Mouse (Mus musculus) erythroblast, embryonic 14.5 days (primary cell): ENCODE results near the gene Ppif. TPM values are rescaled to one million over a fixed set of nuclear protein-coding genes. Genes with fewer than 3 reads are reported as not detected.
A peak's percentile ranks its signal among the peaks of the same experiment; 100 is the strongest.

ENCODE experiments used
- H3K27me3 ChIP-seq: 2 replicates; pipeline ENCODE4 v1.6.1; 2012; ENCODE audit warnings: inconsistent platforms; ENCODE audit not compliant: control insufficient read depth
- H3K36me3 ChIP-seq: 2 replicates; pipeline ENCODE4 v1.6.1; 2012; ENCODE audit warnings: mild to moderate bottlenecking, inconsistent platforms; ENCODE audit not compliant: control insufficient read depth
- H3K4me1 ChIP-seq: 2 replicates; pipeline ENCODE4 v1.6.1; 2012; ENCODE audit warnings: inconsistent platforms; ENCODE audit not compliant: control insufficient read depth
- H3K4me3 ChIP-seq: replicated peaks from 2 replicates; pipeline ENCODE3; 2012; ENCODE audit warnings: moderate library complexity, mild to moderate bottlenecking, inconsistent platforms
- H3K9me3 ChIP-seq: 2 replicates; pipeline ENCODE4 v1.6.1; 2012; ENCODE audit warnings: low read length, inconsistent platforms, mixed read lengths; ENCODE audit not compliant: control insufficient read depth
- GATA1 ChIP-seq: IDR thresholded peaks from 2 replicates; pipeline ENCODE4 v1.6.1; 2012; ENCODE audit warnings: low read length, inconsistent platforms, mixed read lengths
- TAL1 ChIP-seq: IDR thresholded peaks from 3 replicates; pipeline ENCODE4 v1.6.1; 2012; ENCODE audit warnings: low read length, inconsistent platforms, mixed read lengths
- polyA plus RNA-seq: library from polyadenylated mRNA; stranded (reverse); fragments of >175 nt; gene quantifications from 2 replicates; pipeline ENCODE4 v1.2.3, GENCODE M21; 2012

Gene Ppif
- polyA plus RNA-seq, result 0.67 and 0.71 TPM in 2 replicates

- Histone ChIP-seq H3K4me3 (peak within 1 kb of the TSS; percentile 78), H3K36me3 (peaks cover 28% of the 10 kb centered on the region), H3K9me3 (no peaks in the 10 kb centered on the region), H3K4me1 (peaks cover 31% of the 10 kb centered on the region), H3K27me3 (no peaks in the 10 kb centered on the region)
- TF ChIP-seq GATA1 (no peak), TAL1 (no peak)
Measured at GRCm38 (mm10) chr14:25693888-25694568, at the start of gene Ppif. TSS of gene Ppif (plus strand) at chr14:25694154.

DNA sequence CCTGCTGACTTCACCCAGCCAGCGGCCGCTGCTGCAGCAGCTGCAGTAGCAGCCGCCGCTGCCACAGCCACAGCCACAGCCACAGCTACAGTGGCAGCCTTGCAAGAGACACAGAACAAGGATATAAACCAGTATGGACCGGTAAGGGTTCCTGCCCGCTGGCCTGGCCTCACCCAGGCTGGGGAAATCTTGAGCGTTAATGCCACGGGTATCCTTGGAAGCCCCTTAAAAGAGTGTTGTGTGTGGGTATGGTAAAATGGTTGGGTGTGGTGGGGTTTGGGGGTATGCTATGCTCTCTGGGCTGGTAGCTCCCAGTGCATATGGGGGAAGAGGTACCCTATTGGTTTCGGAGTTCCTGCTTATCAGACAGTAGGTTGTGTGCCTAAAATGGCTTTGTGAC, 48.2 kb upstream of the Ppif start:
- no peak overlapping the region for H3K4me3 ChIP-seq
- no peaks in the 10 kb centered on the region for H3K9me3 ChIP-seq
- H3K36me3 ChIP-seq, result peaks cover 60% of the 10 kb centered on the region
- no peaks in the 10 kb centered on the region for H3K4me1 ChIP-seq
- H3K27me3 ChIP-seq, result no peaks in the 10 kb centered on the region
- TF ChIP-seq GATA1 (no peak), TAL1 (no peak)

- Histone ChIP-seq H3K4me3 (no peak overlapping the region), H3K4me1 (no peaks in the 10 kb centered on the region), H3K9me3 (no peaks in the 10 kb centered on the region), H3K36me3 (peaks cover 65% of the 10 kb centered on the region), H3K27me3 (no peaks in the 10 kb centered on the region)
- TF ChIP-seq TAL1 (no peak), GATA1 (no peak)
Measured at GRCm38 (mm10) chr14:25646161-25646621, 47.8 kb upstream of the Ppif start.

- Histone ChIP-seq H3K4me3 (no peak overlapping the region), H3K27me3 (no peaks in the 10 kb centered on the region), H3K4me1 (no peaks in the 10 kb centered on the region), H3K9me3 (no peaks in the 10 kb centered on the region), H3K36me3 (peaks cover 87% of the 10 kb centered on the region)
- no peak for TF ChIP-seq TAL1
- no peak for TF ChIP-seq GATA1
Measured at GRCm38 (mm10) chr14:25651131-25651530, 42.8 kb upstream of the Ppif start.

DNA sequence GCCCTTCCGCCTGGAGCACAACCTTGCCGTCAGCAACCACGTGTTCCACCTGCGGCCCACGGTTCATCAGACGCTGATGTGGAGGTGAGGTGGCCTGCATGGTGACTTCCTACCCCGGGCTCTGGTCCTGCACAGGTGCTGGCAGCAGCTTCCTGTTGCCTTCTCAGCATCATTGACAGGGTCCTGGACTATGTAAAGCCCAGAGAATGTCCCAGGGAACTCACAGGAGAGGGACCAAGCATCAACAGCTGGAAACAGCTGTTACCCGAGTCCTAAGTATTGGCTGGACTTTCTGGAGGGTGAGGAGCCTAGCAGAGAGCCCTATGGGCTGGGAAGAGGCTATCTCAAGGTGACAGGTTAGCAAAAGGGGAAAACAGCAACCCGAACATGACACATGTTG, 42.0 kb upstream of the Ppif start:
- Histone ChIP-seq H3K27me3 (no peaks in the 10 kb centered on the region), H3K4me1 (no peaks in the 10 kb centered on the region), H3K4me3 (no peak overlapping the region), H3K9me3 (no peaks in the 10 kb centered on the region), H3K36me3 (peaks cover 89% of the 10 kb centered on the region)
- no peak for TF ChIP-seq TAL1
- TF ChIP-seq GATA1, result no peak

GRCm38 (mm10) chr14:25654401-25655197, 39.4 kb upstream of the Ppif start:
- Histone ChIP-seq H3K4me3 (no peak overlapping the region), H3K27me3 (no peaks in the 10 kb centered on the region), H3K9me3 (no peaks in the 10 kb centered on the region), H3K36me3 (peaks cover 92% of the 10 kb centered on the region), H3K4me1 (no peaks in the 10 kb centered on the region)
- TF ChIP-seq GATA1, result no peak
- TF ChIP-seq TAL1, result no peak

GRCm38 (mm10) chr14:25660661-25661060, 33.3 kb upstream of the Ppif start:
- Histone ChIP-seq H3K36me3 (peaks cover 75% of the 10 kb centered on the region), H3K27me3 (no peaks in the 10 kb centered on the region), H3K4me3 (no peak overlapping the region), H3K9me3 (no peaks in the 10 kb centered on the region), H3K4me1 (no peaks in the 10 kb centered on the region)
- no peak for TF ChIP-seq TAL1

- Histone ChIP-seq H3K36me3 (peaks cover 68% of the 10 kb centered on the region), H3K4me3 (no peak overlapping the region), H3K27me3 (no peaks in the 10 kb centered on the region), H3K9me3 (no peaks in the 10 kb centered on the region), H3K4me1 (no peaks in the 10 kb centered on the region)
- TF ChIP-seq TAL1, result no peak
- no peak for TF ChIP-seq GATA1
Measured at GRCm38 (mm10) chr14:25661185-25661920, 32.6 kb upstream of the Ppif start.

GRCm38 (mm10) chr14:25663649-25664309, 30.2 kb upstream of the Ppif start:
- H3K4me1 ChIP-seq, result peaks cover 15% of the 10 kb centered on the region
- H3K36me3 ChIP-seq, result peaks cover 45% of the 10 kb centered on the region
- no peaks in the 10 kb centered on the region for H3K27me3 ChIP-seq
- no peak overlapping the region for H3K4me3 ChIP-seq
- TF ChIP-seq TAL1 (no peak), GATA1 (no peak)
- H3K9me3 ChIP-seq, result no peaks in the 10 kb centered on the region
